Mouse (Mus musculus) cerebellum, adult 8-10 months (tissue): ENCODE measurements around the gene Ucn.

Experiments
- DNase-seq: peaks from one replicate; pipeline ENCODE4 v3.0.0; 2022

The Ucn gene

DNA sequence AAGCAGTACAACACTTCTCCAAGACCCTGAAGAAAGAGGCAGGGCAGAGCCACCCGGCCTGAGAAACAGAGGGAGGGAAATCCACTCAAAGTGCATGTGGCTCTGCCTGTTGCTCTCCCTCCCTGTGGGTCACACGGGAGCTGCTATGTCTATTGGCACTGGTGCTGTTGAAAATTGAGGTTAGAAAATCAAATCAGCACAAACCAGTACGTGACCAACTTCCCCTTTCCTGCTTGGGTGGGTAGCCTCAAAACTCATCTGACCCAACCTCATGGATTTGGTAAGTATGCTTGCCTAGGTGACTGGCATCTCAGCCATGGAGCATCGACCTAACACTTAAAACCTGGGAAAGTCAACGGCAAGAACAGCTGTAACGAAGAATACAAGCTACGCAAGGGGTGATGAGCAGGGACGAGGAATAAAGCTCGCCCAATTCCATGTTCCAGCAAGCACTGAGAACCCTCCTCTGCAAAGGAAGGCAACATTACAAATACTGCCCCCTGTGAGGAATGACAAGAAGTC lies 32.8 kb downstream of the Ucn start, which contains the start of gene Dnajc5g:
Dnajc5g (plus strand) TSS at position 472 of the 522 bp plus-strand sequence.
- no peak for DNase-seq

DNA sequence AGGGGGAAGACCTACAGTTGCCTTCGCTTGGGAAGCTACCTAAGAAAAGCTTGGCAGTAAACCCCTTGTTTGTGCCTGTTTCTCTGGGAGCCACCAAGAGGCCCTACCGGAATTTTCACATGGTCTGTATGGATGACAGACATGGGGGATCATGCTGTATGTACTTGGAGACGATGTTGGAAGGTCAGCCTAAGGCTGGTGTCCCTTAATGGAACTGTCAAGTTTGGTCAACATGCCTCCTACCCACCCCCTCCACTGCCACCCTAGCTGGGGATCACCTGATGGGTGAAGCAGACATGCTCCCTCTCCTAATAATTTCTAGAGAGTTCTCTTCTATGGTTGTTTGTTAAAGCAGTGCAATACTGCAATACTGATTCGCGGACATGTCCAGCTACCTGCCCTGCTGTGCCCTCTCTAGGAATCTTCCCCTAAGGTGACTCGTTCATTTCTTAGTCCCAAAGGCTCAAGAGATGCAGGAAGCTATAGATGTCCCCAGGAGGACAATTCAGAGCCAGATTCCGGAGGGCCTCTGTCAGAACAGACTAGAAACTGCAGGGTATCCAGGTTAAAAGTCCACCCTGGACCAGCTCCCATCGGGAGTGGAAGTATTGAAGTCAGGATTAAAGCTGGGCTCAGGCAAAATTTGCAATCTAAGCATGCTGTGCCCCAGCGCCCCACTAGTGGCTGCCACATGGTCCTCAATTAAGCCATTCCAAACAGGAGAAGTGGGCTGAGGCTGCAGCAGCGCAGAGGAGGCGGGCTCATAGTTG lies 42.7 kb downstream of the Ucn start:
- no peak for DNase-seq

DNA sequence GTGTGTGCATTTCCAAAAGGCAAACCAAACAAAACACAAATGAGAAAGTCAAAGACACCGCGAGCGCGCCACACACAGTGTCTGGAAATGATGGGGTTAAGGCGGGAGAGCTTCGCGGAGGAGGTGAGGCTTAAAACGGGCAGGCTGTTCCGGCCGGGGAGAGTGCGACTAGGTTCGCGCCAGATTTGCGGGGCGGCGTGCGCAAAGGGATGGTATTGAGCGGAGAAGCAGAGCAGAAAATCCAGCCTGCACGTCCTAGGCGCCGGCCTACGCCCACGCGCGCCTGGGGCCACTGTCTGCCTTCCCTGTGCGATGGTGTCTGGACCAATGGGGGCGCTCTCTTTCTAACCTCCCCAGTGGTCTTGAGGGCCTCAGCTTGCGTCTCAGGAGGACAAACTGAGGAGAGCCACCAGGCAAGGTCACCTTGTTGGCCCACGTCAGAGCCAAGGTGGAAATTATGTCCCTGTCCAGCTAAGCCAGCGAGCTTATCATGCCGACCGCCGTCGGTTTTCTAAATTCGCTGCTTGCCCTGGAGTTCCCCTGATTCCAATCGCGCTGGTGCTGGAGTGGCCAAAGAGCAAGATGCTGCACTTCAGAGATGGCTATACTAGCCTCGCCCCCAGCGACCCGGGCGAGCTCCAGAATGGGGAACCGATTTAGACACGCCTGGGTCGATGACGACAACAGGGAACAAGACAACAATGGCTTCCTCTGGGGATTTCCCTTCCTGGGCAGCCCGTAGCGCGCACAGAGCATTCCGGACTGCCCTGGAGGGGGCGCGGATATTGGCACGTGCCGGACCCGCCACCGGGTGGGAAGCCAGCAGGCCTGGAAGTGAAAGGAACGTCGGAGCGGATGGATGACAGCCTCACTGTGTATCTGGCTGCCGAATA lies 43.6 kb downstream of the Ucn start:
- no peak for DNase-seq

DNA sequence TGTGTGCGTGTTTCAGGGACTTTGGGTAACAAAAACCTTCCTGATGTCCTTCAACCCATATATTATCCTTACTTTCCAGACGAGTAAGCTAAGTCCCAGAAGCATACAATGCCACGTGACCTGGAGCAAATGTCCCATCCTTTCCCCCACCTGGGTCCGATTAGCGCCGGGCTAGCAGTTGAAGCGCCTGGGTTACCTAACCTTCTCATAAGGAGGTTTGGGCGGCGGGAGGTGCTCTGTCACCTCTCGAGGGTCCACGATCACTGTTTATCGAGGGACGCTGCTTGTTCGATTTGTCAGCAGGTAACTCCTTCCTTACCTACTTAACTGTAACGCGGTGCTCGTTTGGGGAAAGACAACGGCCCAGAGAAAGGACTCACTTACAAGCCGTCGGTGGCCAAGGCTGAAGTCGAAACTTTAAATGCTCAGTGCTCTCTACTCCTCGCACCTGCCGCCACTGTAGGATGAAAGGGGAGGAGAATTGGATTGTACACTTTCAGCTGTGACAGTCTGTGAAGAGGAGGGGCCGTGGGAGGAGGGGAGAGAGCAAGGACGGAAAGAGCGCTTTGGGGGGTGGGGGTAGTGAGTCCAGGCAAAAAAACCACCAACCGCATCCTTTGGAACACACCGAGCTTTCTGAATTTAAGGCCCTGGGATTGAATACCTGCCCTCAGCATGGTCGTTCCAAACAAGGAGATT lies 44.4 kb downstream of the Ucn start:
- no peak for DNase-seq

DNA sequence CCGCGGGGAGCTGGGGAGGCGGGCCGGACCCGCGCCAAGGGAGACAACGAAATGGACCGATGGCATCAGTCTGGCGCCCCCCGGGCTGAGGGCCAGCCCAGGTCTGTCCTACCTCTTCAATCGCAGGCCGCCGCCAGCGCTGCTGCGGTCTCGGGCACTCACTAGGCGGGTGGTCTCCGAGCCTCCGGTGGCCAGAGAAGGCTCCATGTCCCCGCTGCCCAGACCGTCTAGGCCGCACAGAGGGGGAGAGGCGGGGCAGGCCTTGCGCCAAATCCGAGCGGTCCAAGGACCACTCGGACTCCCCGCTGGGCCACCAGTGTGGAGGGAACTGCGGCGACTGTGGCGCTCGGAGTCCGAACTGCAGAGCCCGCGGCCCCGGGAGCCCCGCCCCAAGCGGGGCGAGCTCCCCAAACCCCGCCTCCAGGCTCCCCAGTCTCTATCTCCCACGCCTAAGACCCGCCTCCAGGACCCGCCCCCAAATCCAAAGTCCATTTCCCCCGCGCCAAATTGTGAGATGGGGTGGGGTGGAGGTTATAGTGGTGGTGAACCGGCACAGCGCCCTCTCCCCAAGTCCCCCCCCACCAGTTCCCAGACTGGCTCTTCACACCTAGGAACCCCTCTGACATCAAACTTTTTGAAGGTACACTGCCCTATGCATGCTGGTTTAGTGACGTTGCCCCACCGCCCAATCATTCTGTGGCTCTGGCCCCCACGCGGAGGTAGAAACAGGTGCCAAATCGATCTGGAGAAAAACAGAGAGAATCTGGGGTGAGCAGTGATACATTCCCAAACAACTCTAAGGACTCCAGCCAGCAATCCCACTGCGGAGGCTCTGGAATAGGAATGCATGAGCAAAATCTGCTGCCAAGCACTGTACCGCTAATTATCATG lies 45.2 kb downstream of the Ucn start:
- no peak for DNase-seq

DNA sequence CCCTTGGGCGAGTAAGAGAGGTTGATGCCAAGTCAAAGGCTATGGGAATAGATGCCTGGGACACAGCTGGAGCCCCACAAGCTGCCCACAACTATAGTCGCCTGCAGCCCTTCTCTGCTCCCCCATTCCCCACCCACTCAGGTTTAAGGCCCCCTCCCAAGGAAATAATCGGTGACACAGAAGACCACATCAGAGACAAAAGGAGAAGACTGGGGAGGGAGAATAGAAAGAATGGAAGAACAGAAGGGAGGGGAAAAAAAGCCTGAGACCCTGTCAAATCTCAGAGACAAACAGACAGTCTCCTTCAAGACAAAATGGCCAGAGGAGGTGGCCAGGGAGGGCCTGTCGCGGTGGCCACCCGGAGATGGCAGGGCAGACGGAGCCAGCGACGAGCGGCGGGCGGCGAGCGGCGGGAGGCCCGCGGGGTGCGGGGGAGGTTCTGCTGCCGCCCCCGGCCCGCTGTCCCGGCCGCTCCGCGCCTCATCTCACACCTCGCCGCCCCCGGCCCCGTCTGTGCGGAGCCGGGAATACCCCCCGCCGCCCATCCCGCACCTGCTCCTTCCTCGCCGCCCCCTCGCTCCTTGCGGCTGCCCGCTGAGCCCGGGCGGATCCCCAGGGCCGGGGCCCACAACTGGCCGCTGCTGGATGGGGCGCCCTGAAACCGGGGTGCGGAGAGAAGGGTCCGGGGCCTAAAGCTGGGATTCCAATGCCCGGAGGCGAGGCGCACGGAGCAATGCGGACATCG lies 46.2 kb downstream of the Ucn start:
- DNase-seq, result no peak
